Mouse (Mus musculus) G1E (cell line): ENCODE results near the gene Stambpl1.

ENCODE experiments used
- CTCF ChIP-seq: IDR thresholded peaks from 2 replicates; pipeline ENCODE4 v1.5.1; 2012; ENCODE audit warnings: low read depth, low read length, inconsistent platforms, mixed read lengths
- GATA1 ChIP-seq: IDR thresholded peaks from 2 replicates; pipeline ENCODE4 v1.6.1; 2012; ENCODE audit warnings: borderline replicate concordance, low read length, inconsistent platforms, mixed read lengths
- GATA2 ChIP-seq: IDR thresholded peaks from 2 replicates; pipeline ENCODE4 v1.6.1; 2012; ENCODE audit warnings: low read depth, low read length, inconsistent platforms, borderline replicate concordance

DNA sequence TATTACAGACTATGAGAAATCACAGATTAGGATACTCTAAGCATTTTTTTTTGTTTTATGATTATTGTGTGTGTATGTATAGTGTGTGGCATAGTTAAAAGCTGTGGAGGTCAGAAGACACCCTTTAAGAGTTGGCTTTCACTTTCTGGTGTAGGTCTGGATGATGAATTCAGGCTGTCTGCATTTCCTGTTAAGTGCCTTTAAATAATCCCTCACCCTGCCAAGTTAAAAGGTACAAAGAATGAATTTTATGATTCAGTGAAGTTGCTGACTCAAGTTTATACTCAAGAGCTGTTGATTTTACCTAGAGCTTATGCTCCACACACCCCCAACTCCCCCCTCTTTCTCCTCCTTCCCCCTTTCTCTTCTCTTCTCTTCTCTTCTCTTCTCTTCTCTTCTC, 95.2 kb downstream of the Stambpl1 start:
- TF ChIP-seq GATA2 (no peak), CTCF (no peak), GATA1 (no peak)
